Mouse (Mus musculus) heart, postnatal 0 days (tissue): ENCODE results near the gene Aamp.

Source experiments
- CTCF ChIP-seq: IDR thresholded peaks from 2 replicates; pipeline ENCODE4 v1.5.1; 2016; ENCODE audit warnings: antibody characterized with exemption, control low read depth, low read depth
- EP300 ChIP-seq: IDR thresholded peaks from 2 replicates; pipeline ENCODE4 v1.6.1; 2016; ENCODE audit warnings: antibody characterized with exemption, low read depth

- TF ChIP-seq CTCF = no peak
- TF ChIP-seq EP300 = no peak
These were observed 5.2 kb upstream of the Aamp start for GRCm38 (mm10) chr1:74289740-74290139.
